Mouse (Mus musculus) natural killer cell, adult 2 months (primary cell): ENCODE results near the gene Shisa7.

ENCODE experiments used
- DNase-seq, 2 experiments: peaks; one replicate each; pipeline ENCODE4 v3.0.0; 2022; ENCODE audit warnings: low spot score in 2 of 2

The Shisa7 gene

GRCm38 (mm10) chr7:4795767-4796433 is 48.6 kb downstream of the Shisa7 start:
- DNase-seq, result peak; percentile 24

GRCm38 (mm10) chr7:4794631-4795168 is 49.8 kb downstream of the Shisa7 start:
- DNase-seq, result no peak

GRCm38 (mm10) chr7:4793674-4794073 is 50.8 kb downstream of the Shisa7 start:
- DNase-seq, result no peak

GRCm38 (mm10) chr7:4793248-4793647 is 51.2 kb downstream of the Shisa7 start:
- peak in 1 of 2 experiments; percentile 6 for DNase-seq

- peak; percentile 92 to 94 for DNase-seq
Measured at GRCm38 (mm10) chr7:4792278-4793212, 52.0 kb downstream of the Shisa7 start, which contains the start of gene Rpl28. Rpl28 (plus strand) TSS chr7:4792874.

- no peak for DNase-seq
Measured at GRCm38 (mm10) chr7:4789436-4789935, 55.0 kb downstream of the Shisa7 start, which contains the start of gene Tmem238. Tmem238 (minus strand) TSS chr7:4789656.

- peak; percentile 21 to 27 for DNase-seq
Measured at GRCm38 (mm10) chr7:4788499-4789435, 55.7 kb downstream of the Shisa7 start.

GRCm38 (mm10) chr7:4783667-4784268 is 60.7 kb downstream of the Shisa7 start:
- DNase-seq, result no peak

GRCm38 (mm10) chr7:4782759-4783158 is 61.7 kb downstream of the Shisa7 start, which contains the start of the genes Il11 and Tmem190:
Il11 (minus strand) TSS chr7:4782859.
Tmem190 (plus strand) TSS chr7:4782937.
- DNase-seq, result no peak

GRCm38 (mm10) chr7:4782130-4782529 is 62.4 kb downstream of the Shisa7 start:
- DNase-seq, result no peak

GRCm38 (mm10) chr7:4779921-4780320 is 64.6 kb downstream of the Shisa7 start:
- peak in 1 of 2 experiments; percentile 11 for DNase-seq

- no peak for DNase-seq
Measured at GRCm38 (mm10) chr7:4777851-4778637, 66.5 kb downstream of the Shisa7 start.

- DNase-seq, result peak in 1 of 2 experiments; percentile 16
Measured at GRCm38 (mm10) chr7:4776861-4777830, 67.3 kb downstream of the Shisa7 start.

GRCm38 (mm10) chr7:4776131-4776530 is 68.4 kb downstream of the Shisa7 start:
- DNase-seq, result no peak
